Mouse (Mus musculus): ENCODE data around the gene Atp11a. TPM values are rescaled to one million over a fixed set of nuclear protein-coding genes. Genes with fewer than 3 reads are reported as not detected.

Gene Atp11a
- polyA plus RNA-seq, 1 experiment = 23.2 TPM

GRCm38 (mm10) chr8:12883051-12884004 lies 126.5 kb downstream of the Atp11a start:
- TF ChIP-seq CTCF (IDR thresholded peaks at IDR 0.05; ENCODE audit: extremely low read depth, insufficient read depth, insufficient read length, insufficient replicate concordance) (no peak), POLR2A (IDR thresholded peaks at IDR 0.05; ENCODE audit: low read depth, low read length) (no peak)
- H3K4me1 ChIP-seq (ENCODE audit: control insufficient read depth, insufficient read depth, insufficient read length) = no peaks in the 10 kb centered on the region
- DNase-seq (ENCODE audit: low read depth in 1 of 2, low spot score in 2 of 2) = no peak
- H3K27me3 ChIP-seq (ENCODE audit: control insufficient read depth, insufficient read depth, low read length) = no peaks in the 10 kb centered on the region
- WGBS = 91% methylated on average over 21 of the region's 21 CpGs
- H3K27ac ChIP-seq (ENCODE audit: insufficient read depth, low read length) = no peak overlapping the region
- H3K36me3 ChIP-seq (ENCODE audit: control insufficient read depth, insufficient read depth, low read length) = no peaks in the 10 kb centered on the region
- no peak overlapping the region for H3K4me3 ChIP-seq (ENCODE audit: extremely low read depth, insufficient read depth, insufficient read length)

GRCm38 (mm10) chr8:12887772-12888435 lies 131.1 kb downstream of the Atp11a start:
- no peak overlapping the region for H3K27ac ChIP-seq (ENCODE audit: insufficient read depth, low read length)
- no peaks in the 10 kb centered on the region for H3K4me1 ChIP-seq (ENCODE audit: control insufficient read depth, insufficient read depth, insufficient read length)
- no peaks in the 10 kb centered on the region for H3K36me3 ChIP-seq (ENCODE audit: control insufficient read depth, insufficient read depth, low read length)
- no peak for TF ChIP-seq CTCF (IDR thresholded peaks at IDR 0.05; ENCODE audit: extremely low read depth, insufficient read depth, insufficient read length, insufficient replicate concordance)
- no peak for TF ChIP-seq POLR2A (IDR thresholded peaks at IDR 0.05; ENCODE audit: low read depth, low read length)
- WGBS = 84% methylated on average over 16 of the region's 16 CpGs
- no peaks in the 10 kb centered on the region for H3K27me3 ChIP-seq (ENCODE audit: control insufficient read depth, insufficient read depth, low read length)
- no peak for DNase-seq (ENCODE audit: low read depth in 1 of 2, low spot score in 2 of 2)
- no peak overlapping the region for H3K4me3 ChIP-seq (ENCODE audit: extremely low read depth, insufficient read depth, insufficient read length)

GRCm38 (mm10) chr8:12889046-12889598 lies 132.3 kb downstream of the Atp11a start:
- TF ChIP-seq CTCF (IDR thresholded peaks at IDR 0.05; ENCODE audit: extremely low read depth, insufficient read depth, insufficient read length, insufficient replicate concordance) = no peak
- TF ChIP-seq POLR2A (IDR thresholded peaks at IDR 0.05; ENCODE audit: low read depth, low read length) = no peak
- Histone ChIP-seq H3K4me3 (ENCODE audit: extremely low read depth, insufficient read depth, insufficient read length) (no peak overlapping the region), H3K36me3 (ENCODE audit: control insufficient read depth, insufficient read depth, low read length) (no peaks in the 10 kb centered on the region), H3K27ac (ENCODE audit: insufficient read depth, low read length) (no peak overlapping the region), H3K4me1 (ENCODE audit: control insufficient read depth, insufficient read depth, insufficient read length) (no peaks in the 10 kb centered on the region), H3K27me3 (ENCODE audit: control insufficient read depth, insufficient read depth, low read length) (no peaks in the 10 kb centered on the region)
- no peak for DNase-seq (ENCODE audit: low read depth in 1 of 2, low spot score in 2 of 2)
- WGBS = 92% methylated on average over 11 of the region's 11 CpGs

GRCm38 (mm10) chr8:12892882-12893446 lies 136.2 kb downstream of the Atp11a start:
- Histone ChIP-seq H3K4me1 (ENCODE audit: control insufficient read depth, insufficient read depth, insufficient read length) (no peaks in the 10 kb centered on the region), H3K36me3 (ENCODE audit: control insufficient read depth, insufficient read depth, low read length) (no peaks in the 10 kb centered on the region), H3K4me3 (ENCODE audit: extremely low read depth, insufficient read depth, insufficient read length) (no peak overlapping the region), H3K27ac (ENCODE audit: insufficient read depth, low read length) (no peak overlapping the region), H3K27me3 (ENCODE audit: control insufficient read depth, insufficient read depth, low read length) (no peaks in the 10 kb centered on the region)
- 69% methylated on average over 5 of the region's 5 CpGs for WGBS
- no peak for DNase-seq (ENCODE audit: low read depth in 1 of 2, low spot score in 2 of 2)
- TF ChIP-seq POLR2A (IDR thresholded peaks at IDR 0.05; ENCODE audit: low read depth, low read length) (no peak), CTCF (IDR thresholded peaks at IDR 0.05; ENCODE audit: extremely low read depth, insufficient read depth, insufficient read length, insufficient replicate concordance) (no peak)

- DNase-seq (ENCODE audit: low read depth in 1 of 2, low spot score in 2 of 2) = no peak
- Histone ChIP-seq H3K27ac (ENCODE audit: insufficient read depth, low read length) (no peak overlapping the region), H3K27me3 (ENCODE audit: control insufficient read depth, insufficient read depth, low read length) (no peaks in the 10 kb centered on the region), H3K36me3 (ENCODE audit: control insufficient read depth, insufficient read depth, low read length) (no peaks in the 10 kb centered on the region), H3K4me3 (ENCODE audit: extremely low read depth, insufficient read depth, insufficient read length) (no peak overlapping the region), H3K4me1 (ENCODE audit: control insufficient read depth, insufficient read depth, insufficient read length) (no peaks in the 10 kb centered on the region)
- 80% methylated on average over 12 of the region's 12 CpGs for WGBS
- TF ChIP-seq POLR2A (IDR thresholded peaks at IDR 0.05; ENCODE audit: low read depth, low read length) = no peak
- TF ChIP-seq CTCF (IDR thresholded peaks at IDR 0.05; ENCODE audit: extremely low read depth, insufficient read depth, insufficient read length, insufficient replicate concordance) = no peak
Observed at GRCm38 (mm10) chr8:12893797-12894578, 137.2 kb downstream of the Atp11a start.

All from spleen, adult 2 months (tissue).